In genomic region chr16:76108464-76108863, GRCm38 (mm10) we compare ENCODE assay signal across 26 mouse cellular contexts.
"Had no signal": no experiment of that assay in that cellular context is flagged by ENCODE, and none has a peak within 500 bp of the region (broad histone marks: within the 10 kb centered on the region; RNA-seq: fewer than 3 reads in every experiment).

No protein-coding gene starts in this region.

- H3K9me3 ChIP-seq: heart, embryonic 10.5 days; heart, embryonic 12.5 days; hindbrain, embryonic 10.5 days; hindbrain, embryonic 12.5 days; kidney, embryonic 15.5 days; limb, embryonic 13.5 days; limb, embryonic 15.5 days; liver, embryonic 12.5 days had no signal

- H3K4me2 ChIP-seq: heart, embryonic 12.5 days; hindbrain, embryonic 12.5 days; hindbrain, embryonic 14.5 days; kidney, embryonic 15.5 days; limb, embryonic 13.5 days; limb, embryonic 15.5 days; liver, embryonic 12.5 days had no signal

- ATAC-seq: hindbrain, postnatal 0 days; intestine, embryonic 16.5 days; liver, embryonic 12.5 days had no signal

- H3K27me3 ChIP-seq: heart, embryonic 12.5 days; hindbrain, embryonic 12.5 days; kidney, embryonic 15.5 days; limb, embryonic 13.5 days; limb, embryonic 15.5 days; liver, embryonic 12.5 days had no signal

- H3K4me1 ChIP-seq: heart, embryonic 10.5 days; heart, embryonic 12.5 days; hindbrain, embryonic 10.5 days; hindbrain, embryonic 12.5 days; limb, embryonic 15.5 days; liver, embryonic 12.5 days had no signal

- H3K27ac ChIP-seq: gastrocnemius, adult 2 months; heart, embryonic 10.5 days; hindbrain, embryonic 10.5 days; hindbrain, embryonic 12.5 days; hindbrain, embryonic 14.5 days; hindbrain, postnatal 0 days; kidney, embryonic 15.5 days; kidney, postnatal 0 days; limb, embryonic 13.5 days; limb, embryonic 15.5 days; liver, embryonic 12.5 days had no signal

- H3K9ac ChIP-seq: heart, embryonic 12.5 days; hindbrain, embryonic 12.5 days; hindbrain, embryonic 14.5 days; kidney, embryonic 15.5 days; limb, embryonic 13.5 days; limb, embryonic 15.5 days; liver, embryonic 12.5 days had no signal

- H3K4me3 ChIP-seq: gastrocnemius, adult 2 months; heart, embryonic 10.5 days; heart, embryonic 12.5 days; hindbrain, embryonic 10.5 days; hindbrain, embryonic 12.5 days; kidney, embryonic 15.5 days; limb, embryonic 13.5 days; limb, embryonic 15.5 days; liver, embryonic 12.5 days had no signal

- H3K36me3 ChIP-seq: heart, embryonic 10.5 days; heart, embryonic 12.5 days; hindbrain, embryonic 10.5 days; hindbrain, embryonic 12.5 days; kidney, embryonic 15.5 days; limb, embryonic 13.5 days; limb, embryonic 15.5 days; liver, embryonic 12.5 days had no signal

- DNase-seq: gastrocnemius, adult 2 months; gastrocnemius, postnatal 10 days; gastrocnemius, postnatal 25 days; heart, adult 18-20 months; heart, postnatal 10 days; heart, postnatal 4 days; kidney, adult 11 months; kidney, adult 2 months; kidney, adult 9 months; kidney, postnatal 14 days; kidney, postnatal 36 days; layer of hippocampus, adult 9-11 months; layer of hippocampus, postnatal 36 days; left cerebral cortex, postnatal 4 days had no signal
